ENCODE assay signal across 19 mouse cellular contexts in genomic region chr1:156999947-157000346, GRCm38 (mm10).
A peak's percentile ranks its signal among the peaks of the same experiment; 100 is the strongest.
DNase-seq lines count a peak whose midpoint lies in the region; ATAC-seq and TF ChIP-seq lines count a peak whose summit lies in the region.
"Had no signal": no experiment of that assay in that cellular context is flagged by ENCODE, and none has a peak within 500 bp of the region (broad histone marks: within the 10 kb centered on the region; RNA-seq: fewer than 3 reads in every experiment).

No protein-coding gene starts in this region.

- peak; percentile 65 for TF ChIP-seq EP300 in CH12.LX (IDR thresholded peaks at IDR 0.05; ENCODE audit: low read length)

- peaks cover 45% of the 10 kb centered on the region for H3K4me1 ChIP-seq in hindbrain, embryonic 10.5 days (replicated peaks)
- 0 out of 2 replicates have a peak, but pooled peaks cover 2% of the 10 kb centered on the region for H3K4me1 ChIP-seq in hindbrain, embryonic 11.5 days (replicated peaks; ENCODE audit: control insufficient read depth, insufficient read depth, low read length)
- H3K4me1 ChIP-seq in CH12.LX (ENCODE audit: control insufficient read depth in 1 of 2, insufficient read depth in 2 of 2): peaks cover 32 to 72% of the 10 kb centered on the region in 2 experiments
- peaks cover 29% of the 10 kb centered on the region for H3K4me1 ChIP-seq in embryonic facial prominence, embryonic 10.5 days
- H3K4me1 ChIP-seq in stomach, embryonic 16.5 days (ENCODE audit: control insufficient read depth, insufficient read depth, low read length): peaks cover 3% of the 10 kb centered on the region; the same call in 1 of the 2 replicates

- dilution Hi-C loops in CH12.LX (cut with MboI; ENCODE audit: extremely low pct_ligation_motif_present, extremely low pct_unique_long_range_greater_than_20kb, low sequenced_read_pairs): no loop called here

- H3K4me3 ChIP-seq in hindbrain, embryonic 10.5 days: no peak overlapping the region
- no peak overlapping the region for H3K4me3 ChIP-seq in hindbrain, embryonic 11.5 days (ENCODE audit: low read depth, low read length)
- peak overlapping the region; percentile 11 to 46 (median 26) for H3K4me3 ChIP-seq in CH12.LX (replicated peaks in 1 of 3; ENCODE audit: low read depth in 2 of 3, low read length in 2 of 3, poor library complexity in 1 of 3)
- H3K4me3 ChIP-seq in embryonic facial prominence, embryonic 10.5 days: no peak overlapping the region
- no peak overlapping the region for H3K4me3 ChIP-seq in stomach, embryonic 16.5 days (replicated peaks; ENCODE audit: low read length)
- H3K4me3 ChIP-seq: heart, adult 2 months; heart, embryonic 15.5 days had no signal

- DNase-seq in hindbrain, embryonic 10.5 days (ENCODE audit: low spot score): no peak
- no peak for DNase-seq in hindbrain, embryonic 11.5 days (ENCODE audit: low spot score)
- no peak for DNase-seq in CH12.LX (ENCODE audit: extremely low read depth)
- DNase-seq in embryonic facial prominence, embryonic 10.5 days (ENCODE audit: low spot score): no peak
- no peak for DNase-seq in adrenal gland, postnatal 36 days
- DNase-seq: adrenal gland, adult 8-10 months; cerebellum, adult 11-12 months; cerebellum, adult 9-10 months; cerebellum, postnatal 25 days; gastrocnemius, postnatal 36 days; heart, adult 2 months; heart, postnatal 14 days; kidney, adult 11 months had no signal

- peak overlapping the region; percentile 71 for H3K27ac ChIP-seq in hindbrain, embryonic 10.5 days
- H3K27ac ChIP-seq in hindbrain, embryonic 11.5 days (ENCODE audit: low read depth, low read length): no peak overlapping the region
- H3K27ac ChIP-seq in CH12.LX (ENCODE audit: insufficient read depth, low read depth): peak overlapping the region; percentile 94
- peak overlapping the region; percentile 35; the same call in 1 of the 2 replicates for H3K27ac ChIP-seq in embryonic facial prominence, embryonic 10.5 days (replicated peaks)
- peak overlapping the region; percentile 66 for H3K27ac ChIP-seq in stomach, embryonic 16.5 days (ENCODE audit: low read length)
- H3K27ac ChIP-seq: heart, adult 2 months; heart, embryonic 15.5 days had no signal

- no peaks in the 10 kb centered on the region for H3K9me3 ChIP-seq in hindbrain, embryonic 10.5 days
- no peaks in the 10 kb centered on the region for H3K9me3 ChIP-seq in hindbrain, embryonic 11.5 days (ENCODE audit: control insufficient read depth, low read length)
- no peaks in the 10 kb centered on the region for H3K9me3 ChIP-seq in CH12.LX (replicated peaks; ENCODE audit: low read length)
- no peaks in the 10 kb centered on the region for H3K9me3 ChIP-seq in embryonic facial prominence, embryonic 10.5 days
- H3K9me3 ChIP-seq in stomach, embryonic 16.5 days (replicated peaks; ENCODE audit: control insufficient read depth, low read length): no peaks in the 10 kb centered on the region
- H3K9me3 ChIP-seq: G1E; heart, embryonic 15.5 days had no signal

- no peak; the same call in 1 of the 2 replicates for TF ChIP-seq RAD21 in CH12.LX (IDR thresholded peaks at IDR 0.05; ENCODE audit: low read depth, low read length)

- H3K4me2 ChIP-seq in hindbrain, embryonic 11.5 days (replicated peaks; ENCODE audit: low read depth, low read length): no peak overlapping the region
- H3K4me2 ChIP-seq in CH12.LX (ENCODE audit: insufficient read depth, low read depth, poor library complexity, severe bottlenecking): peak overlapping the region; percentile 42
- no peak overlapping the region for H3K4me2 ChIP-seq in stomach, embryonic 16.5 days (ENCODE audit: low read depth, low read length)
- H3K4me2 ChIP-seq: heart, embryonic 11.5 days; heart, embryonic 15.5 days had no signal

- no peaks in the 10 kb centered on the region for H3K79me2 ChIP-seq in CH12.LX (replicated peaks; ENCODE audit: control insufficient read depth, extremely low read depth, insufficient read depth, poor library complexity, severe bottlenecking)

- in situ Hi-C loops in CH12.LX (cut with MboI; ENCODE audit: low pct_ligation_motif_present, low pct_unique_long_range_greater_than_20kb, low sequenced_read_pairs): loop anchor here (5.0 kb wide), 2 partner anchors 47 to 68 kb away; no protein-coding TSS in a partner anchor

- no peaks in the 10 kb centered on the region for H3K36me3 ChIP-seq in hindbrain, embryonic 10.5 days
- H3K36me3 ChIP-seq in hindbrain, embryonic 11.5 days (ENCODE audit: control insufficient read depth, insufficient read depth, low read length): no peaks in the 10 kb centered on the region
- H3K36me3 ChIP-seq in CH12.LX (replicated peaks in 1 of 2; ENCODE audit: control insufficient read depth in 1 of 2, insufficient read depth in 1 of 2, low read length in 1 of 2): no peaks in the 10 kb centered on the region
- no peaks in the 10 kb centered on the region for H3K36me3 ChIP-seq in embryonic facial prominence, embryonic 10.5 days (replicated peaks)
- H3K36me3 ChIP-seq in stomach, embryonic 16.5 days (ENCODE audit: control insufficient read depth, insufficient read depth, low read length): no peaks in the 10 kb centered on the region
- H3K36me3 ChIP-seq: G1E; heart, embryonic 15.5 days had no signal

- no peak for ATAC-seq in hindbrain, embryonic 11.5 days (ENCODE audit: low FRiP score)
- ATAC-seq in stomach, embryonic 16.5 days (ENCODE audit: insufficient read depth, low FRiP score): no peak
- no peak for ATAC-seq in megakaryocyte progenitor cell, adult 5-6 weeks (replicated peaks; ENCODE audit: poor library complexity)
- ATAC-seq: hindbrain, embryonic 16.5 days had no signal

- 52% methylated on average over 8 of the region's 8 CpGs for WGBS in hindbrain, embryonic 10.5 days
- 56% methylated on average over 8 of the region's 8 CpGs for WGBS in hindbrain, embryonic 11.5 days
- 49% methylated on average over 8 of the region's 8 CpGs for WGBS in embryonic facial prominence, embryonic 10.5 days
- 56% methylated on average over 8 of the region's 8 CpGs for WGBS in stomach, embryonic 16.5 days

- no peak for TF ChIP-seq CTCF in CH12.LX (conservative IDR thresholded peaks at IDR 0.05 in 1 of 2, IDR thresholded peaks at IDR 0.05 in 1 of 2; ENCODE audit: low read depth in 2 of 2, low read length in 2 of 2)

- H3K9ac ChIP-seq in hindbrain, embryonic 11.5 days (ENCODE audit: low read depth, low read length): no peak overlapping the region
- H3K9ac ChIP-seq in CH12.LX (ENCODE audit: insufficient read depth, low read depth): peak overlapping the region; percentile 77
- H3K9ac ChIP-seq in stomach, embryonic 16.5 days (ENCODE audit: low read length): no peak overlapping the region; the same call in 1 of the 2 replicates
- H3K9ac ChIP-seq: heart, embryonic 15.5 days had no signal

- H3K27me3 ChIP-seq in hindbrain, embryonic 10.5 days (ENCODE audit: insufficient read depth, poor library complexity, severe bottlenecking): no peaks in the 10 kb centered on the region
- no peaks in the 10 kb centered on the region for H3K27me3 ChIP-seq in hindbrain, embryonic 11.5 days (ENCODE audit: control insufficient read depth, insufficient read depth, low read length)
- H3K27me3 ChIP-seq in CH12.LX (replicated peaks): no peaks in the 10 kb centered on the region
- no peaks in the 10 kb centered on the region for H3K27me3 ChIP-seq in embryonic facial prominence, embryonic 10.5 days (replicated peaks; ENCODE audit: low read depth, poor library complexity, severe bottlenecking)
- H3K27me3 ChIP-seq in stomach, embryonic 16.5 days (ENCODE audit: control insufficient read depth, insufficient read depth, low read length): no peaks in the 10 kb centered on the region
- H3K27me3 ChIP-seq: heart, embryonic 15.5 days had no signal

- TF ChIP-seq POLR2A in CH12.LX (IDR thresholded peaks at IDR 0.05; ENCODE audit: low read depth, low read length): peak; percentile 58

TF ChIP-seq in CH12.LX, 34 proteins besides CTCF, POLR2A, EP300 and RAD21 (continues in another document):
- peak; percentile 63; the same call in 1 of the 2 replicates for TF ChIP-seq CHD1 (IDR thresholded peaks at IDR 0.05; ENCODE audit: low read depth, low read length)
- peak; percentile 80 for TF ChIP-seq MEF2A (IDR thresholded peaks at IDR 0.05; ENCODE audit: borderline replicate concordance, low read depth, low read length)
- TF ChIP-seq MAZ (IDR thresholded peaks at IDR 0.05; ENCODE audit: low read depth, low read length): peak; percentile 69; the same call in 1 of the 2 replicates
- peak; percentile 93 for TF ChIP-seq CHD2 (IDR thresholded peaks at IDR 0.05; ENCODE audit: low read length)
- peak; percentile 39; the same call in 1 of the 2 replicates for TF ChIP-seq JUND (conservative IDR thresholded peaks at IDR 0.05; ENCODE audit: low read depth, low read length)
- no peak for TF ChIP-seq PAX5 (IDR thresholded peaks at IDR 0.05; ENCODE audit: low read length)
- TF ChIP-seq SIN3A (IDR thresholded peaks at IDR 0.05; ENCODE audit: low read length): no peak
- peak; percentile 35 for TF ChIP-seq JUN (IDR thresholded peaks at IDR 0.05; ENCODE audit: insufficient read depth, low read depth, low read length)
- TF ChIP-seq ZMIZ1 (IDR thresholded peaks at IDR 0.05; ENCODE audit: low read depth, low read length): 0 out of 2 replicates have a peak, but pooled peaks have one; percentile 49
- TF ChIP-seq MAFK (IDR thresholded peaks at IDR 0.05; ENCODE audit: insufficient replicate concordance, low read length): no peak
- TF ChIP-seq ZKSCAN1 (IDR thresholded peaks at IDR 0.05; ENCODE audit: borderline replicate concordance, low read depth, low read length): no peak
- TF ChIP-seq USF2 (conservative IDR thresholded peaks at IDR 0.05; ENCODE audit: low read depth, low read length): no peak
- TF ChIP-seq TBP (conservative IDR thresholded peaks at IDR 0.05; ENCODE audit: low read depth, low read length): no peak
- peak; percentile 45 for TF ChIP-seq RCOR1 (conservative IDR thresholded peaks at IDR 0.05; ENCODE audit: low read depth, low read length)
- no peak; the same call in 1 of the 2 replicates for TF ChIP-seq POLR2AphosphoS2 (IDR thresholded peaks at IDR 0.05; ENCODE audit: low read depth, low read length)
- TF ChIP-seq ZC3H11A (IDR thresholded peaks at IDR 0.05; ENCODE audit: low read depth, low read length): no peak
- TF ChIP-seq ELF1 (IDR thresholded peaks at IDR 0.05; ENCODE audit: low read depth, low read length): peak; percentile 47
- peak; percentile 34; the same call in 1 of the 2 replicates for TF ChIP-seq NRF1 (IDR thresholded peaks at IDR 0.05; ENCODE audit: low read depth, low read length)
- TF ChIP-seq E2F4 (IDR thresholded peaks at IDR 0.05; ENCODE audit: insufficient replicate concordance, low read depth, low read length): no peak
- peak; percentile 85 for TF ChIP-seq IRF4 (IDR thresholded peaks at IDR 0.05; ENCODE audit: low read depth, low read length)
- TF ChIP-seq ETS1 (conservative IDR thresholded peaks at IDR 0.05; ENCODE audit: low read depth, low read length): peak; percentile 50
- TF ChIP-seq HCFC1 (IDR thresholded peaks at IDR 0.05; ENCODE audit: low read depth, low read length): peak; percentile 58
- 0 out of 2 replicates have a peak, but pooled peaks have one; percentile 27 for TF ChIP-seq KAT2A (IDR thresholded peaks at IDR 0.05; ENCODE audit: insufficient replicate concordance, low read length)
- no peak for TF ChIP-seq MAX (IDR thresholded peaks at IDR 0.05; ENCODE audit: low read length)

Comparison
In these comparisons a context has a peak if more than half of its experiments do, and no peak if none do; other contexts are left out.
1. H3K4me3 ChIP-seq: peak in CH12.LX (3 of 3); none in hindbrain, embryonic 10.5 days (single experiment), hindbrain, embryonic 11.5 days (single experiment), embryonic facial prominence, embryonic 10.5 days (single experiment) and stomach, embryonic 16.5 days (single experiment).